Mouse (Mus musculus): Measurements from ENCODE around the gene Wfdc12.

The Wfdc12 gene

GRCm38 (mm10) chr2:164175850-164176249, 14.6 kb downstream of the Wfdc12 start:
- no peak for DNase-seq

DNA sequence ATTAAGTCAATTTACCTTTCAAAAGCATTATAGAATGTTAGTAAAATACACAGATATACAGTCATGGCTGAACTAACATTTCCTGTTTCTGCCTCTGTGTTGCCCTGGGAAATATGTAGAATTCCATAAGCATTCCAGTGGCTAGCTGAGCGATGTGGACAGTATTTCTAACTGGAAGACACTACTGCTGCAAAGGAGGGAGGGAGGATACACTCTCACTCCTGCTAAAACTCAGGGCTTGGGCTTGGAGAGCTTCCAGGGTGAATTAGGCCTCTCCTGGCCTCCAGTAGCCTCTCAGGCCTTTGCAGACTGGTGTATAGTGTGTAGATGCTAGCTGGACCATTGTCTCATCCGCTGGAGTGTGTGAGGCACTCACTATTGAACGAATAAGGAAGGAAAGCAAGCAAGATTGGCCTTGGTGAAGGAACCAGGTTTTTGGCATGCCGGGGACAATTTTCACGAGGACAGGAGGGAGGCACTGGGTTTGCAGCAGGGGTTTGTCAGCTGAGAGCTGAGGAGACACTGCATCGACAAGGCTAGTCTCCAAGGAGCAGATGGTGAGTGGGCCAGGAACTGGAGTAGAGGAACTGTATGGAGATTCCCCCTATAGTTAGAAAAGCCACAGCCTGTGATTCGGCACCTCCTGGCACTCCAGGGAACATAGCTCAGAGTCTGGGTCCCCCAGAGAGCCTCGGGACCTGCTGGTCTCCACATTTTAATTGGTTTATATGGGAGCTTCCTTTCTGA, 15.6 kb downstream of the Wfdc12 start:
- DNase-seq = no peak

DNA sequence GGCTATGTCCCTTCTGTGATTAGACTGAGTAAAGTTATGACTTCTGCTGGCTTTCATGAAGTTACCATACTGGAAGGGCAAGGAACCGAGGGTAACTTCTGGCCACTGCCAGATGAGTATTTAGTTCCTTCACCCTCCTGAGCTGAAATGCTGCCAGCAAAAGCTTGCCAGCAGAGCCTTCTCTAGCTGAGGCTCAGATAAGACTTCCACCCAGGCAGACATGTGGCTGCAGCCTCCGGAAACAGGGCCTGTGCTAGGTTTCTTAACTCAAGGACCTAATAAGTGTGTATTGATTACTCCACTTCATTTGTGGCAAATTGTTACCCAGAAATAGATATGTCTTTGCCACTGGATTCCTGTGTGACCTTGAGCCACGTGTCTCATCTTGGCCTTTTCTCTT, 17.0 kb downstream of the Wfdc12 start:
- no peak for DNase-seq

DNA sequence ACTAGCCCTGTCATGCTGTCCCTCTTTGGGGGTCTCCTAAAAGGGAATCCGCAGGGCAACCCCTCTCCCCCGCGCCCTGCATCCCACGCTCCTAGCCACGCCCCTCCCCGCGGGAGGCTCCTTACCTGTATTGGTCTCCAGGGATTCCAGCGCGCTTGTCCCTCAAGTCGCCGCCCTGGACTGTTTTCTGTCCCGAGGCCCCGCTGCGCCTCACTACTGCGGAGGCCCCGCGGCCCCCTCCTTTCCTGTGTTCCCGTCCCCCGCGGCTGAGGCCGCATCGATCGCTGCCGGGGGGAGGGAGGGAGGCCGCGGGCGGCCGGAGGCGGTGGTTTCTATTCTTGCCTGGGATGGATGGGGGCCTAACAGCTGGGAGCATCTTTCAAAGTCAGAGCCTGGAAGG, 19.5 kb downstream of the Wfdc12 start, which contains the start of gene Kcns1:
Kcns1 (minus strand) TSS at position 212 of the 400 bp plus-strand sequence.
- no peak for DNase-seq

DNA sequence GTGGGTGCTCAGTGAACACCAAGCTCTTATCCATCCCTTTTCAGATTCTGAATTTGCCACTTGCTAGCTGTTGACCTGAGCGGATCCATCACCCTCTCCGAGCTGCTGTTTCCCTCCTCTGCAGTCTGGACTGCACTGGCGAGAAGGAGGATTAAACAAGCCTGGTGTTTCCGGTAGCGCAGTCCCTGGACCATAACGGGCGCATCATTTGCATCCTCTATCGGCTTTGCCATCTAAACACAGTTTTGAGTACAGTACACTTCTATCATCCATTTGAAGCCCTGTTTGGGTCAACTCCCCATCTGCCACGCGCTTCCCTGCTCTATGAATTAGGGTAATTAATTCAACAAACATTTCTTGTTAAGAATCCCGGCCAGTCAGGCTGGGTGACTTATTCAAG, 20.1 kb downstream of the Wfdc12 start:
- no peak for DNase-seq

GRCm38 (mm10) chr2:164168571-164168946, 21.8 kb downstream of the Wfdc12 start:
- no peak for DNase-seq

- DNase-seq = no peak
Observed at GRCm38 (mm10) chr2:164167752-164168570, 22.4 kb downstream of the Wfdc12 start.

DNA sequence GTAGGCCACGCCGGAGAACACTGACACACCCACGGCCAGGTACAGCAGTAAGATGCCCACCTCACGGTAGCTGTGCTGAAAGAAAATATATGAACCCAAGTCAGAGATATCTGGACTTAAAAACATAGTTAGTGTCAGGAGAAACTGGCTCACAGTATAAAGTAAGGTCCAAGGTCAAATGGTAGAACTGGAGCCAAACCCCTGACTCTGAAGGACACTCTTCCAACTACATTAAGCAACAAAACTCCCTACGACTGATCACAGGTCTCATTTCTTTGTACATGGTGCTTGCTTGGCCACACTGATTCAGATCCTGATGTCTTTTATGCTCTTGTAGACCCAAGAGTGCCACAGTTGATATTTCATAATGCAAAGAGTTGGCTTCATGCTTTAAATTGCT, 25.5 kb downstream of the Wfdc12 start:
- no peak for DNase-seq

DNA sequence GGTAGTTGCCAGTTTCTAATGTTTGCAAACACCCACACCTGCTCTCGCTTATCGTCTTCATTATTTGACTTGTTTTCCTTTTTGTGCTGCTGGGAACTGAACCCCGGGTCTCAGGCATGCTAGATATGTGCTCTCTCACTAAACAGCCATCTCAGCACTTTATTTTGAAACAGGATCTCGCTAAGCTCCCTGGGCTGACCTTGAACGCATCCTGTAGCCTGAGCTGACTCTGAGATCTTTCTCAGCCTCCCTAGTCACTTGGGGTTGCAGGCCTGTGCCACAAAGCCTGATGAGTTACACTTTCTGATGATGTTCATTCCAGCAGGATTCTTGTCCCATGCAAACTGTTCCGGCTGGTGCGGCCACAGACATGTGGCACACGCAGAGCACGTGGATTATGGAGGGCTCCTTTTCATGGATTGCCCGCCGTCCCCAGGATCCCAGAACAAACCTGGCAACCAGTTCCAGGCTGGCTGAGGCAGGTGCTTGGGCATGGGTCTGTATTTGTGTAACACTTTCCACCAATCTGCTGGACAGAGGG, 28.8 kb downstream of the Wfdc12 start:
- DNase-seq = no peak

DNA sequence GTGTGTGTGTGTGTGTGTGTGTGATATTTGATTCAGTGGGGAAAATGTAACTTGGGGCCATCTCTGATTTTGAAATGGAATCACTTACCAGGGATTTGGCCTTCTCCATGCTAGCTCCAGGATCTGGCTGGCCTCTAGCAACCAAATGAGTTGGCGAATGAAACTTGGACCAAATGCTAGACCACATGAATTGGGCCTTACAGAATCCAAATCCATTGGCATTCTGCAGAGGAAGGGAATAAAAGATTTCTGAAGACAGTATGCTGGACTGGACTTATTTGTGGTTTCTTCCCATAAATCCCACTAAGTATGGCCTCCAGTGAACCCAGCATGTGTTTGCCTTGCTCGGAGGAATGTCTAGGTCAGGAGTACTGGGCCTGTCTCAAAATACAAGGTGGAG, 31.6 kb downstream of the Wfdc12 start:
- no peak for DNase-seq

DNA sequence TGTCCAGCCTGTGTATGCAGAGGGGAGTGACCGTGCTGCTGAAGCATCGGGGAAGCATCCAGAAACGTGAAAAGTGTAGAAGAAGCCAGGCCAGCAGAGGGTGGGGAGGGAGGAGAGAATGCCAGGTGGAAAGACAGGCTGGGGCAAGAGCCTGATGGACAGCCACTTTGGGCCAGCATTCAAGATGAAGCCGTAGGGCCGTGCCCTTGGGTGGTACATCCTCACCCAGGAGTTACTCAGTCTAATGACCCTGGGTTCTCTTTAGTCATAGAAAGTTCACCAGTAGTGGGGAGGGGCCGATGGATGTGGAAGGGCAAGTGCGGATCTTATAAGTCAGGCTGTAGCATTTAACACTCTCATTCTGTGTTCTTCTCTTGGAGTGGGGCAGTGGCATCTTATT, 34.2 kb downstream of the Wfdc12 start:
- no peak for DNase-seq

- DNase-seq = no peak
Observed at GRCm38 (mm10) chr2:164154007-164154406, 36.4 kb downstream of the Wfdc12 start.

DNA sequence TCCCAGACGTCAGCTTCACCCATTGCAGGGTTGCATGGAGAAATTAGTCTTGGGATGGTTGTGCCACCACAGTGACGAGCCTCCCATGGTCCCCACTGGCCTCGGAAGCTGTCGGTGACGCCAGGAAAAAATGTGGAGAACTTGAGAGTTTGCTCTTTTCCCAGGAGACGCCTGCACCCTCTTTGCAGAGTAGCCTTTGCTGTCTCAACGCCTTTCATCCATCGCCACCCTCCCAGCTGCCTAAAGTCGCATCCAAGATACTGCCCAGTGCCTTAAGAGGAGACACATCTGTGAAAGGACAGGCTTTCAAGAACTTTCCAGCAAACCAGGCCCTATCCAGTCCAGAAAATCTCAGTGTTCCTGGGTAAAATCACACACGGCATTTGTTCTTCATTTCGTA, 38.1 kb downstream of the Wfdc12 start:
- peak; percentile 25 for DNase-seq

DNA sequence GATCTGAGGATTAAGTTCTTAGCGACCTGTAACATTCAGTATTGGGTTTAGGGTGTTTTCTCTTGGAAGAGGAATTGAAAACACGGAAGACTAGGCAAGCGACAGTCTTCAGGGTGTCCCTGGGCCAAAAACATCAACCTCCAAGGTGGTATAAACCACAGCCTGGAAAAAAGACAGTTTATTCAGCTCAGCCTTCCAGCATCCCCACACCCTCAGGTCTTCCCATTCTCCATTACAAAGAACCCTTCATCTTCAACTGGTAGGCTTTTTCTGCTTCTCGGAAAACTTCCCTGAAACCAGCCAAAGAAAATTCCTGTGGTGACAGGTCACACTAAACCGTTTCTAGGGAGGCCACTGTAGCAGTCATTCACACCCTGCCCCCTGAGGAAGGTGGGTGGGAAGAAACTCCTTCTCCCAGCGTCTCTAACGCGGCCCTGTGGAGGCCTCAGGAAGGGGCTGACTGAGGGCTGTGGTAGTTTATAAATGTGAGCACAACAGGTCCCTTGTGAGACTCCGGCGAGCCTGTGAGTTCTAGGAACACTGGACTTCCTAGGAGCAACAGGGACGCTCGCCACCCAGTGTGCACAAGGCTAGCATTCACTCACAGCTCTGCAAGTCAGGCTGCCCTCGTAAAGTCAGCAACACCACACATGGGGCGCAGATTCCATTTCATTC, 40.2 kb downstream of the Wfdc12 start:
- no peak for DNase-seq

DNA sequence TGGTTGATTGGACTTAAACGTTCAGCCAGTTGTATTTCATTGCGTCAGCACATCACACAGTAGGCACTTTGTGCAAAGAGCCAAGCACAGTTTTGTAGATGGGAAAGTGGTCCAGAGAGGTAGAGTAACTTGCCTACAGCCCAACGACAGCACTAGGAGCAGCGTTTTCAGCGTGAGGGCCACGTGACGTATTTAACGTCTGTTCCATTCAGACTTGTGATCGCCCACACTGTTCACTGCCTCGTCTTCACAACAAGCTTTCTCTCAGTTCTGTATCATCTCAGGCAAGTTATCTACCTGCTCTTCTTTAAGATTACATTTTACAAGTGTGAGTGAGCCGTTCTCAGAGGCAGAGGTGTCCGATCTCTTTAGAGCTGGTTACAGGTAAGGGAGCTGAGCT, 43.9 kb downstream of the Wfdc12 start:
- DNase-seq = no peak

- no peak for DNase-seq
Observed at GRCm38 (mm10) chr2:164144541-164144940, 45.9 kb downstream of the Wfdc12 start.

GRCm38 (mm10) chr2:164144025-164144424, 46.4 kb downstream of the Wfdc12 start:
- no peak for DNase-seq

GRCm38 (mm10) chr2:164142021-164142420, 48.4 kb downstream of the Wfdc12 start:
- no peak for DNase-seq

All from lung, postnatal 14 days (tissue).